Mouse (Mus musculus) forebrain, embryonic 16.5 days (tissue): Measurements from ENCODE around the gene Ppa1. TPM values are rescaled to one million over a fixed set of nuclear protein-coding genes. Genes with fewer than 3 reads are reported as not detected.

Experiments
- ATAC-seq: fragments of 200-750 bp; cut with Nextera tagmentation; 2 replicates; pipeline ENCODE4 v1.8.0; 2017; ENCODE audit warnings: mild to moderate bottlenecking, moderate library complexity
- H3K27ac ChIP-seq: fragments of 300-500 bp; sonication (generic); 2 replicates; pipeline ENCODE4 v1.5.1; 2014; ENCODE audit warnings: low read length, control low read depth
- H3K27me3 ChIP-seq: fragments of 300-500 bp; sonication (generic); replicated peaks from 2 replicates; pipeline ENCODE4 v1.6.1; 2014; ENCODE audit warnings: low read length; ENCODE audit not compliant: control insufficient read depth, insufficient read depth
- H3K36me3 ChIP-seq: fragments of 300-500 bp; sonication (generic); 2 replicates; pipeline ENCODE4 v1.6.1; 2014; ENCODE audit not compliant: control insufficient read depth, insufficient read depth
- H3K4me1 ChIP-seq: fragments of 300-500 bp; sonication (generic); replicated peaks from 2 replicates; pipeline ENCODE4 v1.6.1; 2014; ENCODE audit warnings: low read length; ENCODE audit not compliant: control insufficient read depth, insufficient read depth
- H3K4me2 ChIP-seq: fragments of 300-500 bp; sonication (generic); 2 replicates; pipeline ENCODE4 v1.6.1; 2014; ENCODE audit warnings: mild to moderate bottlenecking, low read length, control low read depth
- H3K4me3 ChIP-seq: fragments of 300-500 bp; sonication (generic); replicated peaks from 2 replicates; pipeline ENCODE4 v1.5.1; 2014; ENCODE audit warnings: mild to moderate bottlenecking, low read length, control low read depth
- H3K9ac ChIP-seq: fragments of 300-500 bp; sonication (generic); replicated peaks from 2 replicates; pipeline ENCODE4 v1.6.1; 2014; ENCODE audit warnings: low read depth, low read length, control low read depth
- H3K9me3 ChIP-seq: fragments of 300-500 bp; sonication (generic); 2 replicates; pipeline ENCODE4 v1.6.1; 2016; ENCODE audit warnings: low read length; ENCODE audit not compliant: control insufficient read depth
- WGBS: fragments of 180-500 bp; shearing (Covaris S2); extraction: QIAGEN DNeasy Blood & Tissue Kit; methylation state at CpG from one replicate; pipeline ENCODE4 v1.1.7; 2014; 5-methylcytosine and 5-hydroxymethylcytosine counted together
- polyA plus RNA-seq: library from polyadenylated mRNA; unstranded; fragments of >200 nt; fragmentation: Nextera tagmentation; extraction: Ambion mirVana; gene quantifications from 2 replicates; pipeline ENCODE4 v1.2.1, GENCODE M21; 2015

Gene Ppa1
- polyA plus RNA-seq, 1 experiment from 2014 or later, result 244 TPM

- WGBS, result 66% methylated on average over 4 of the region's 4 CpGs
- Histone ChIP-seq H3K27me3 (no peaks in the 10 kb centered on the region), H3K9ac (no peak overlapping the region), H3K4me3 (no peak overlapping the region), H3K9me3 (no peaks in the 10 kb centered on the region), H3K27ac (no peak overlapping the region), H3K36me3 (peaks cover 3% of the 10 kb centered on the region; the same call in 1 of the 2 replicates), H3K4me1 (no peaks in the 10 kb centered on the region), H3K4me2 (no peak overlapping the region)
- ATAC-seq, result peak; percentile 57; the same call in 1 of the 2 replicates
Observed at GRCm38 (mm10) chr10:61704663-61705062, 56.3 kb downstream of the Ppa1 start.

- 76% methylated on average over 6 of the region's 6 CpGs for WGBS
- H3K36me3 ChIP-seq, result peaks cover 3% of the 10 kb centered on the region; the same call in 1 of the 2 replicates
- ATAC-seq, result no peak
- no peaks in the 10 kb centered on the region for H3K9me3 ChIP-seq
- no peak overlapping the region for H3K27ac ChIP-seq
- H3K27me3 ChIP-seq, result no peaks in the 10 kb centered on the region
- H3K4me2 ChIP-seq, result no peak overlapping the region
- H3K4me3 ChIP-seq, result no peak overlapping the region
- H3K4me1 ChIP-seq, result no peaks in the 10 kb centered on the region
- no peak overlapping the region for H3K9ac ChIP-seq
Observed at GRCm38 (mm10) chr10:61706412-61707375, 58.3 kb downstream of the Ppa1 start.

- Histone ChIP-seq H3K27ac (no peak overlapping the region), H3K4me2 (no peak overlapping the region), H3K36me3 (no peaks in the 10 kb centered on the region), H3K9me3 (no peaks in the 10 kb centered on the region), H3K9ac (no peak overlapping the region), H3K4me1 (peaks cover 8% of the 10 kb centered on the region), H3K27me3 (no peaks in the 10 kb centered on the region), H3K4me3 (no peak overlapping the region)
- WGBS, result 67% methylated on average over 3 of the region's 3 CpGs
- no peak for ATAC-seq
Observed at GRCm38 (mm10) chr10:61713601-61714000, 65.2 kb downstream of the Ppa1 start.

- Histone ChIP-seq H3K9ac (no peak overlapping the region), H3K4me1 (peaks cover 8% of the 10 kb centered on the region), H3K36me3 (no peaks in the 10 kb centered on the region), H3K4me3 (no peak overlapping the region), H3K9me3 (no peaks in the 10 kb centered on the region), H3K27me3 (no peaks in the 10 kb centered on the region), H3K27ac (no peak overlapping the region), H3K4me2 (no peak overlapping the region)
- ATAC-seq, result no peak
- 97% methylated on average over 4 of the region's 4 CpGs for WGBS
Observed at GRCm38 (mm10) chr10:61714146-61714545, 65.8 kb downstream of the Ppa1 start.

GRCm38 (mm10) chr10:61714771-61715461, 66.6 kb downstream of the Ppa1 start, which contains the start of gene Aifm2:
Aifm2 (plus strand) TSS chr10:61715263.
- WGBS, result 13% methylated on average over 36 of the region's 36 CpGs
- Histone ChIP-seq H3K4me3 (peak within 1 kb of the TSS; percentile 47), H3K27ac (no peak within 1 kb of the TSS), H3K9ac (peak within 1 kb of the TSS; percentile 54), H3K9me3 (no peaks in the 10 kb centered on the region), H3K27me3 (no peaks in the 10 kb centered on the region), H3K4me2 (peak within 1 kb of the TSS; percentile 80), H3K4me1 (peaks cover 8% of the 10 kb centered on the region), H3K36me3 (no peaks in the 10 kb centered on the region)
- ATAC-seq, result peak; percentile 49; the same call in 1 of the 2 replicates

- Histone ChIP-seq H3K9ac (peak overlapping the region; percentile 54), H3K4me2 (peak overlapping the region; percentile 80), H3K9me3 (no peaks in the 10 kb centered on the region), H3K27ac (no peak overlapping the region), H3K27me3 (no peaks in the 10 kb centered on the region), H3K4me1 (peaks cover 8% of the 10 kb centered on the region), H3K4me3 (peak overlapping the region; percentile 47), H3K36me3 (no peaks in the 10 kb centered on the region)
- WGBS, result 2% methylated on average over 11 of the region's 11 CpGs
- 0 out of 2 replicates have a peak, but pooled peaks have one; percentile 10 for ATAC-seq
Observed at GRCm38 (mm10) chr10:61715462-61715837, 67.1 kb downstream of the Ppa1 start.

GRCm38 (mm10) chr10:61715996-61716864, 67.9 kb downstream of the Ppa1 start:
- Histone ChIP-seq H3K4me3 (no peak overlapping the region), H3K27ac (no peak overlapping the region), H3K9ac (no peak overlapping the region), H3K36me3 (no peaks in the 10 kb centered on the region), H3K27me3 (no peaks in the 10 kb centered on the region), H3K9me3 (no peaks in the 10 kb centered on the region), H3K4me1 (peaks cover 8% of the 10 kb centered on the region), H3K4me2 (no peak overlapping the region; the same call in 1 of the 2 replicates)
- ATAC-seq, result 0 out of 2 replicates have a peak, but pooled peaks have one; percentile 15
- 75% methylated on average over 7 of the region's 7 CpGs for WGBS

GRCm38 (mm10) chr10:61717406-61718296, 69.3 kb downstream of the Ppa1 start:
- H3K27me3 ChIP-seq, result no peaks in the 10 kb centered on the region
- WGBS, result 89% methylated on average over 12 of the region's 12 CpGs
- no peak for ATAC-seq
- H3K9ac ChIP-seq, result no peak overlapping the region
- H3K27ac ChIP-seq, result no peak overlapping the region
- H3K9me3 ChIP-seq, result no peaks in the 10 kb centered on the region
- no peaks in the 10 kb centered on the region for H3K36me3 ChIP-seq
- H3K4me1 ChIP-seq, result peaks cover 8% of the 10 kb centered on the region
- no peak overlapping the region for H3K4me3 ChIP-seq
- no peak overlapping the region for H3K4me2 ChIP-seq
